Mouse (Mus musculus) adrenal gland (tissue): ENCODE results near the gene Gm49661.

Experiments
- intact Hi-C: fragments of 180-260 bp; cut with DNase I; formaldehyde crosslinking; loops from one replicate; pipeline ENCODE4 v1.15.1; 2025

Gene Gm49661

DNA sequence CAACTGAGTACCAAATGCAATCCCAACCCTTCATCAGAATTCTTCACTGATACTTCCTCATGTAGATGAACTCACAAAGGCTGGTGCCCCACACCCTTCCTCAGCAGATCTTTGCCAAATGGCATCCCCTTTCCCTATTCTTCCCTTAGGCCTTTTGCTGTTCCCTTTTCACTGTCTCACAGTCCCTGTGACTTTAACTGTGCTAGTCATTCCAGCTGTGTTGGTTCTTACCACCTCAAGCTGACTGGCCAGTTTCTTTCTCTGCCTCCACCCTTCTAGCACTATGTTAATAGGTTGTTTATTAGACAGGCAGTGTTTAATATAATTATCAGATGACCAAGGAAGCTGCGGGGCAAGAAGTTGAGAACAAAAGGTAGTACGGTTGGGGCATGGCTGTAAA lies 583 bp downstream of the Gm49661 start:
- intact Hi-C loops = no loop called here

- intact Hi-C loops = no loop called here
Observed at GRCm38 (mm10) chr8:84967532-84968304, 1.5 kb downstream of the Gm49661 start.

GRCm38 (mm10) chr8:84966603-84967002 lies 2.6 kb downstream of the Gm49661 start:
- intact Hi-C loops = no loop called here

DNA sequence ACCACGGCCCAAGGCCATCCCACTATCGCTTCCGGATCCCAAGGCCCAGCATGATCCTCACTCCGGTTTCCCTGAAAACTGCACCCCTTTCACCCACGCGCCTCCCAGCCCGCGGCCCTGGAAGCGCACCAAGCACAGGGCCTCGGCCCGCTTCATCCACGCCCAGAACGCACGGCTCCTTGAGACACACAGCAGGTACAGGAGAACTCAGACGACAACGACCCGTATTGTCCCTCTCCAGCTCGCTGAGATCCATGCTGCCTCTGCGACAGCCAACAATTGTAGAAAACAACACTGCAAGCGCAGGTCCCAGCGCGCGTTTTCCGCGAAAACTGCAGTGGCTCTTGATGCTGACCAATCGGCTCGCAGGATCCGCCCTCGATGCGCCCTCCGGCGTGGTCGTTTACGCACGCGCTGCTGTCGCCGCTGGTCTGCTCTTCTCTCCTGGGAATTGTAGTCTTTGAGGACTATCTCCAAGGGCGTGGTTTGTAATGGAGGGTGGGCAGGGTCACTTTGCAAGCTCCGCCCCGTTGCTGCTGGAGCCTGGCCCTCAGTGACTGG lies 3.4 kb downstream of the Gm49661 start:
- intact Hi-C loops = no loop called here

DNA sequence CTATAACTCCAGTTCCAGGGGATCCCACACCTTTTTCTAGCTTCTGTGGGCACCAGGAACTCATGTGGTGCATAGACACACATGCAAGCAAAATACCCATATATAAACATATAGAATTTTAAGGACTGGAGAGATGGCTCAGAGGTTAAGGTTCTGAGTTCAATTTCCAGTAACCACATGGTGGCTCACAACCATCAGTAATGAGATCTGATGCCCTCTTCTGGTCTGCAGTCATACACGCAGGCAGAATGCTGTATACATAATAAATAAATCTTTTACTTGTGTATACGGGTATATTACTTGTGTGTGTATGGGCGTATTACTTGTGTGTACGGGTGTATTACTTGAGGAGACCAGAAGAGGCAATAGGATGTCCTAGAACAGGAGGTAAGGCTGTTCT lies 5.3 kb downstream of the Gm49661 start:
- intact Hi-C loops = no loop called here

DNA sequence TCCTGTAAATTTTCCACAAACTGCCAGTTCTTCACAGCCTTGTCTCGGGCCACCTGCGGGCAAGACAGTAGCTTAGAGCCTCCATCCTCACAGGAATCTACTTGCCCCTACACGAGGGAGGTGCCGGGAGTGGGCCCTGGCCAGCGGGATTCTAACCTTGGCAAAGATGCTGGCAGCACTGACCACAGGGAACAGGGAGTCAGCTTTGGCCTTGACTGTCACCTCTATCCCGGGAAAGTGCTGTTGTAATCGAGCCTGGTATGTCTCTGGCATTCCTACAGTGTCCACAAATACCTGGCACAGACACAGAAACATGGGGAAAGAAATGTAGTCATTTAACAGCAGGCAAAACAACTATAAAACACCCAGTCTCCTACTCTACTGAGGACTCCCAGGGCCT lies 9.4 kb downstream of the Gm49661 start:
- intact Hi-C loops = no loop called here

GRCm38 (mm10) chr8:84956768-84957167 lies 12.5 kb downstream of the Gm49661 start:
- intact Hi-C loops = no loop called here

- intact Hi-C loops = loop anchor here (5.0 kb wide), 1 partner anchor 35 kb away; no protein-coding TSS in a partner anchor
Observed at GRCm38 (mm10) chr8:84952612-84953255, 16.5 kb downstream of the Gm49661 start.

DNA sequence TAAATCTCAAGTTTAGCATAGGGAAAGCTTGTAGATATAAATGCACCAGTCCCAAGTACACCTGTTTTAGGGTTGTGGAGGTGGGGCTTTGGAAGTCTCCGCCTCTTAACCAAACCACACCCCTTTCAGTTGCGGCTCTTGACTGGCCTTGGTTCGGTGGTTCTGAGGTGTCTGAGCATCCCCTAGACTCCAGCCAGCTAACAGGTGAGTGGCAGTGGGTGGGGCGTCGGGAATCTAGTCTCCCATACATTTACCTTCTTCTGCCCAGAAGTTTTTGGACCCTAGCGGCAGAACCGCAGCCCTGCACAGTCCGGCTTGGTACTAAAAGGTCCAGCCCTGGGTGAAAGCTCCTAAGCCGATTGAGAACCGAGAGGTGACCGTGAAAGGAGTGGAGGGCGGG lies 19.5 kb downstream of the Gm49661 start:
- intact Hi-C loops = loop anchor here (5.0 kb wide), 1 partner anchor 32 kb away; no protein-coding TSS in a partner anchor

DNA sequence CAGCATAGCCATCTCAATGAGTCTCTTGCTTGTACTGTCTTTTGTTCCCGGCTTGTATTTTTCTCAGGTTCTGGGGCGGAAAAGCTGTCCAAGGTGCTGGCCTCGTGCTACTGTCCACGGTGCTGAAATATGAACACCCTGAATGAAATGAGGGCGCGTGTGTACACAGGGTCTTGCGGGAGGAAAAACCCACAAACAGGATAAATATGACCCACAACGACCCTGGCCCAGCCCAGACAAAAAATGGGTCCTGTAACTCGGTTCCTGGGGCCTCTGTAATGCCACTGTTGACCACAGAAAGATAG lies 22.0 kb downstream of the Gm49661 start:
- intact Hi-C loops = no loop called here

DNA sequence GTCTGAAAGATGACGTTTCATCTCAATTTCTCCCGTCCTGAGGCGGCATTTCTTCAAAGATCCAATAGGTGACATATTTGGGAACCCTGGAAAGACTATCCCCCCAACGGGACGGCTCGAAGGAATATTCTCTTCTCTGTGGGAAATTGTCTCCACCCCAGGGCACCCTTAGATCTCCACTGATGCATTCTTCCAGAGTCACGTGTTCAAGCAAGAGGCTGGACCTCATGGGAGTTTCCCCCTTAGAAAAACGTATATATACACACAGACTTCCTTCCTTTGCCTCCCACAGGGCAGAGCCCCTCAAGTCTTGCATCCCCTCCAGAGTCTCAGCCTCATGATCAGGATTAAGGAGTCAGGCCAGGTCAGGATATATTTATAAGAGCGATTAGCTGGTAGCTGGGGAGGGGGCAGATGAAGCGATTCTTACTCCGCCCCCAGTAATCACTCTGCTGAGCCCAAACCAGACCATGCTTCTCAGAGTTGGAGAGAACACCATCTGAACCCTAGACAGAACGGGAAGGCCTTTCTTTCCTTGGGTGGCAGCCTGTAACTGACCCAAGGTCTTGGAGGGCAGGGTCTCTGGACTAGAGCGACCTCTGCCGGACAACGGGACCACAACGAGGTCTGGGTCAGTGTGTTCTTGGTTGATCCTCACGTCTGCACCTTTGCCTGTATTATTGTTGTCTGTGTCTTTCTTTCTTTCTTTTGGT lies 22.5 kb downstream of the Gm49661 start, which contains the start of gene Rtbdn:
Rtbdn (plus strand) TSS at position 464 of the 713 bp plus-strand sequence.
- intact Hi-C loops = no loop called here

- intact Hi-C loops = no loop called here
Observed at GRCm38 (mm10) chr8:84945633-84946527, 23.4 kb downstream of the Gm49661 start.

DNA sequence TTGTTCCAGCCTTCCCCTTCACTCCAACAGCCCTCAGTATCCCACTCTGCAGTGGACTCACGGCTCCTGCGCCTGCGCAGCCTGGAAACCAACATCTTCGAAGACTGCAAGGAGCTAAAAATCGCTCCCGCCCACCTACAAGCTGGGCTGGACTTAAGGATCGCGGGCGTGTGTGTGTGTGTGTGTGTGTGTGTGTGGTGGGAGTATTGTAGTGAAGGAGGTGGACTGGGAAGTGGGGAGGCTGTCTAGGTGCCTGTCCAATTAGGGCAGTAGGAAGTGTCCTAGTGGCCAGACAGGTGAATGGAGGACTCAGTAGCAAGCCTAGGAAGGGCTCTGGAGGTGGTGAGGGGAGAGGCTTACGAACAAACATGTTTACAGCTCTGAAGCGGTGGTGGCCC lies 24.0 kb downstream of the Gm49661 start:
- intact Hi-C loops = no loop called here

DNA sequence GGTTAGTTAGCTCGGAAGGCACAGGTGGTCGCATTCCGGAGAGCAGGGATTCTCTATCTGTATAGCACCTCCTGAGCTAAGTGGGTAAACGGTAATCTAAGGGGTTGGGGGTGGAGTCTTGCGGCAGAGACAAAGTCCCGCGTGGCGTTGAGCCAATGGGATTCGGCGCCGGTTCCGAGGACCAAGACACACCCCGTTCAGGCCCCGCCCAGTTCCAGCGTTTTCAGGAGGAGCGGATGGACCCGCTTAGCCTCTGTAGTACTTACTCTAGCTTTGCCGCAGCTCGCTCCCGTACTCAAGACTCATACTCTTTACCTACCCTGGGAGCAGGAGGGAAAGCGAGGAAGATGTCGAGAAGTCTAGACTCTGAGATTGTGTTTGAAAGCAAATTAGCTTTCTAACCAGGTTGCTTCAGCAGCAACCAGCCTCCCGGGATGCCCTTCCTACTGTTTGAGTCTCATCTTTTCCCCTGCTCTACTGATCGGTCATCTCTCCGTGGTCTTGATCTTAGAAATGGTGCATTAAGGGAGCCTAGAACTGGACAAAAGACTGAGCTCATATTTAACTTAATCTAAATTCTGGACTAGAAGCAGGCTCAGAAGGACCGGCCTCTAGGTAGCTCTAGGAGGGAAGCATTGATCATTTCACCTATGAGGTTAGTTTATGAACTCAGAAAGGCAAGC lies 24.6 kb downstream of the Gm49661 start:
- intact Hi-C loops = no loop called here

GRCm38 (mm10) chr8:84943699-84944098 lies 25.5 kb downstream of the Gm49661 start:
- intact Hi-C loops = no loop called here

GRCm38 (mm10) chr8:84937620-84938485 lies 31.4 kb downstream of the Gm49661 start:
- intact Hi-C loops = no loop called here

DNA sequence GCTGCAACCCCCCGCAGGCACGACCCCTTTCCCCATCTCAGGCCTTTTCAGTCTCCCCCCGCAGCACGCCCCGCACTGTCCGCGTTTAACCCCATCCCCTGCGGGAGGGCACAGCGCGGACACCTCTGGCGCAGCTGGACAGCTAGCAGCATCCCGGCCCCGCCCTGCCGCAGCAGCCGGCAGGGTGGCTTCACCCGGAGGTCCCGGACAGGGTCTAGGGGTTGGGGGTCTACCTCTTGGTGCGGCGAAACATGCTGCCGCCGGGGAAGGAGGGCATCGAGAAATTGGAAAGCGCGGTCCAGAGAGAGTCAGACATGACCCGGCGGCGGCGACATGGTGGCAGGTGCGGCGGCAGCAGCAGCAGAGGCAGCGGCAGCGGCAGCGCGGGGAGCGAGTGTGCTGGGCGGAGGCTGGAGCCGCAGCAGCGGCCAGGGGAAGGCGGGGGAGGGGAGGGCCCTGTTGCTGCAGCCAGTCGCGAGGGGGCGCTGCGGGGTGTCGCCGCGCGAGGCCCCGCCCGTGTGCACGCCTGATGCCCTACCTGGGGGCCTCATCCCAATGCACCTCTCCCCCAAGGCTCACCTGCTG lies 32.2 kb downstream of the Gm49661 start, which contains the start of gene Mast1:
Mast1 (minus strand) TSS at position 398 of the 585 bp plus-strand sequence.
- intact Hi-C loops = no loop called here

DNA sequence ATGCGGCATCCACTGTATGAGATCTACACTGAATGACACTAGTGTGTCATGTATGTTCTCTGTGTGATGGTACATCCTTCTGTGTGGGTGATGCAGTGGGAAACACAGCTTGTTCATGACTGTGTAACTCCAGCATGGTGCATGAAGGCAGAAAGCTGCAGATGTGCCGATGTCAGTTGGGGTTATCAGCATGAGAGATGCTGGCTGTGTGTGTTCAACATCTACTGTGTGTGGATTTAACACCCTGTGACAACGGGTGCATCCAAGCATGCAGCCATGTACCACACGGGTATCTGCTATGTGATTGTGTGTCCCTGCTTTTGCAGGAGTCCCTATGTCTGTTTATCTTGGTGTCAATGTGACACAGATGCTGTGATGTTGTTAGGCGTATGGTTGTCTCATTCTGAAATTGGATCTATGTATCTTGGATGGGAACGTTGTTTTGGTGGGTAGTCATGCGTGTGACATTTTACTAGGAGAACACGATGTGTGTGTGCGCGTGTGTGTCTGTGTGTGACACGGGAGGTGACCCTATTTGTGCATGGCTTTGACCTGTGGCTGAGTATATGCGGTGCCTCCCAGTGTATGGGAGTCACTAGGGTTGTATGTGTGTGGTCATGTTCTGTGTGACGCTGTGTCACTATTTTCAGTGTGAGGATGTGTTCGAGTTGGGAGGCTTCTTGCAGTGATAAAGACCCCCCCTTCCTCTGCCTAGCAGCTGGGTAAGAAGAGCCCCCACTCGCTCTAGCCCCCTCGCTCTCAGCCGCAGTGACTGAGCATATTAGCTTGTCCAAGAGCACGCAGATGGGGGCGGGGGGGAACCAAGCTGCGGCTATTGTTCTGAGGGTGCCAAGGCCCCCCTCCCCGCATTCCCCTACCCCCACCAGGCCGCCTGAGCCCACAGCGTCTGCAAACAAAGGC lies 32.9 kb downstream of the Gm49661 start:
- intact Hi-C loops = no loop called here
